Mouse (Mus musculus): ENCODE data around the gene Yy1. TPM values are rescaled to one million over a fixed set of nuclear protein-coding genes. Genes with fewer than 3 reads are reported as not detected.
A peak's percentile ranks its signal among the peaks of the same experiment; 100 is the strongest.

Gene Yy1
- polyA plus RNA-seq (2014; fragmentation: Nextera tagmentation; extraction: Ambion mirVana) = 17.6 and 18.7 TPM in 2 replicates

DNA sequence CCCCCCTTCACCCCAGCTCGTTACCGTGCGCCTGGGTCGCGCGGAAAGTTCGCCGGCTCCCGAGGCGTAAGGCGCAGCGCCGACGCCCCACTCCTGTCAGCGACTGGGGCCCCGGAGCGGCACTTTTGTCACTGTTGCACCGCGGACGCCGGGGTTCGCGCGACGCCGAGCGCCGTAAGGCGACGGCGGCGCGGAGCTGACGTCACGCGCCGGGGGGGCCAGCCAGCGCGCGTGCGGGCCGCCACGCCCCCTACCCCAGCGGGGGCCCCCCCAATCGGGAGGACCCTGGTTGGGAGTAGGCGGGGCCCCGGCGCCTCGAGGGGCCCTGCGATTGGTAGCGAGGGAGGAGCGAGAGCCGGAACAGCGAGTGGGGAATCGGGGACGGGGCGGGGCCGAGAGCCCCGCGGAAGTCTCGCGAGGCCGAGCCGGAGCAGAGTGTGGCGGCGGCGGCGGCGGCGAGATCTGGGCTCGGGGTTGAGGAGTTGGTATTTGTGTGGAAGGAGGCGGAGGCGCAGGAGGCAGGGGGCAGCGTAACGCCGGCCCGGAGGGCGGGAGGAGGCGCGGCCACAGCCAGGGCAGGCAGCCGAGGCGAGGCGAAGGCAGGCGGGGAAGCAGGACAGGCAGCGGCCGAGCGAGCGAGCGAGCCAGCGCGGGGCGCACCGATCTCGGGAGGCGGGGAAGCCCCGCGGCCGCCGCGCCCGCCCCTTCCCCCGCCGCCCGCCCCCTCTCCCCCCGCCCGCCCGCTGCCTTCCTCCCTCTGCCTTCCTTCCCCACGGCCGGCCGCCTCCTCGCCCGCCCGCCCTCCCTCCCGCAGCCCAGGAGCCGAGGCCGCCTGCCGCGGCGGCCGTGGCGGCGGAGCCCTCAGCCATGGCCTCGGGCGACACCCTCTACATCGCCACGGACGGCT lies at the start of gene Yy1:
Yy1 (plus strand) TSS at position 428 of the 907 bp plus-strand sequence.
- peak within 1 kb of the TSS; percentile 91 for H3K4me3 ChIP-seq (ENCODE audit: low read depth, low read length)
- peak within 1 kb of the TSS; percentile 59 for H3K4me2 ChIP-seq (ENCODE audit: low read depth)
- H3K27ac ChIP-seq (ENCODE audit: low read depth, low read length) = peak within 1 kb of the TSS; percentile 96
- no peaks in the 10 kb centered on the region for H3K27me3 ChIP-seq (ENCODE audit: control insufficient read depth, insufficient read depth, low read length)
- peak; percentile 99 for DNase-seq (ENCODE audit: low spot score)
- H3K9me3 ChIP-seq (ENCODE audit: control insufficient read depth, low read length) = no peaks in the 10 kb centered on the region
- H3K4me1 ChIP-seq (ENCODE audit: control insufficient read depth, insufficient read depth, low read length) = peaks cover 6% of the 10 kb centered on the region; the same call in 1 of the 2 replicates
- WGBS = under 1% methylated on average over 50 of the region's 127 CpGs
- ATAC-seq (ENCODE audit: insufficient read depth, low FRiP score, low TSS enrichment) = peak; percentile 94
- peak within 1 kb of the TSS; percentile 90 for H3K9ac ChIP-seq (ENCODE audit: low read length)
- H3K36me3 ChIP-seq (ENCODE audit: control insufficient read depth, insufficient read depth, low read length) = no peaks in the 10 kb centered on the region

DNA sequence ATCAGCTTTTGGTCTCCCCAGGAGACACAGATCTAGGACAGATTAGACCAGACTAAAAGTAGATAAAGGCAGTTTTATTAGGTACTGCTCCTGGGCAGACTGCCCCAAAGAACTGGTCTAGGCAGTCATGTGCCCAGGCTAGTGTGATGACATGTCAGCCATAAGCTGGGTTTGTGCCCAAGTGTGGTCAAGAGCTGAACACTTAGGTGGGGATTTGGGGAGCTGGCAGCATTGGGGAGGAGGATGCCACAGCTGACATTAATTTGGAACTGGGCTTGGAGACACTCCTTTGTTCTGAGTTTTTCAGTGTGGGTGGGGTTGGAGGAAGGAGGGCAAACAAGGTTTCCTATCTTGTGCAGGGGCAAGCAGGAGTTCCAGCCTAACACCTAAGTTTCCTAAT lies 46.8 kb upstream of the Yy1 start:
- Histone ChIP-seq H3K27me3 (ENCODE audit: control insufficient read depth, insufficient read depth, low read length) (no peaks in the 10 kb centered on the region), H3K9me3 (ENCODE audit: control insufficient read depth, low read length) (no peaks in the 10 kb centered on the region), H3K4me1 (ENCODE audit: control insufficient read depth, insufficient read depth, low read length) (no peaks in the 10 kb centered on the region), H3K9ac (ENCODE audit: low read length) (no peak overlapping the region), H3K36me3 (ENCODE audit: control insufficient read depth, insufficient read depth, low read length) (no peaks in the 10 kb centered on the region), H3K27ac (ENCODE audit: low read depth, low read length) (no peak overlapping the region), H3K4me3 (ENCODE audit: low read depth, low read length) (no peak overlapping the region), H3K4me2 (ENCODE audit: low read depth) (no peak overlapping the region)
- ATAC-seq (ENCODE audit: insufficient read depth, low FRiP score, low TSS enrichment) (no peak), DNase-seq (ENCODE audit: low spot score) (no peak)

DNA sequence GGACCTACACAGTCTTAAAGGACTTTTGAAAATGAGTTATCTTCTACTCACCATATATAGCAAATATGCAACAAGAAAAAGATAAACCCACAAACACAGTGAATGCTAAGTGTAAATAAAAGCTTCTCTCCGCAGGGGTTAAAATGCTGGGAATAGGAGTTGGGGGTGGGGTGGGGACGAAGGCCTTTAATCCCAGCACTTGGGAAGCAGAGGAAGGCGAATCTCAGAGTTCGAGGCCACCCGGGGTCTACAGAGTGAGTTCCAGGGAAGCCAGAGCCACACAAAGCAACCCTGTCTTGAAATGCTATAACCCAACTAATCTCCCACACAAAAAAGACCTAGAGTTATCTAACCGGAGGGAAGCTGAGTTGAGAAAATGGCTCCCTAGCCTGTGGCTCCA lies 43.8 kb upstream of the Yy1 start:
- ATAC-seq (ENCODE audit: insufficient read depth, low FRiP score, low TSS enrichment) (no peak), DNase-seq (ENCODE audit: low spot score) (no peak)
- no peak overlapping the region for H3K27ac ChIP-seq (ENCODE audit: low read depth, low read length)
- no peak overlapping the region for H3K4me3 ChIP-seq (ENCODE audit: low read depth, low read length)
- H3K4me1 ChIP-seq (ENCODE audit: control insufficient read depth, insufficient read depth, low read length) = no peaks in the 10 kb centered on the region
- no peak overlapping the region for H3K4me2 ChIP-seq (ENCODE audit: low read depth)
- no peak overlapping the region for H3K9ac ChIP-seq (ENCODE audit: low read length)
- no peaks in the 10 kb centered on the region for H3K36me3 ChIP-seq (ENCODE audit: control insufficient read depth, insufficient read depth, low read length)
- WGBS = 66% methylated on average over 6 of the region's 6 CpGs
- H3K27me3 ChIP-seq (ENCODE audit: control insufficient read depth, insufficient read depth, low read length) = no peaks in the 10 kb centered on the region
- no peaks in the 10 kb centered on the region for H3K9me3 ChIP-seq (ENCODE audit: control insufficient read depth, low read length)

- H3K27me3 ChIP-seq (ENCODE audit: control insufficient read depth, insufficient read depth, low read length) = no peaks in the 10 kb centered on the region
- H3K9ac ChIP-seq (ENCODE audit: low read length) = no peak overlapping the region
- H3K4me1 ChIP-seq (ENCODE audit: control insufficient read depth, insufficient read depth, low read length) = no peaks in the 10 kb centered on the region
- ATAC-seq (ENCODE audit: insufficient read depth, low FRiP score, low TSS enrichment) = no peak
- no peaks in the 10 kb centered on the region for H3K36me3 ChIP-seq (ENCODE audit: control insufficient read depth, insufficient read depth, low read length)
- H3K27ac ChIP-seq (ENCODE audit: low read depth, low read length) = no peak overlapping the region
- WGBS = 79% methylated on average over 9 of the region's 9 CpGs
- no peak overlapping the region for H3K4me2 ChIP-seq (ENCODE audit: low read depth)
- no peak overlapping the region for H3K4me3 ChIP-seq (ENCODE audit: low read depth, low read length)
- DNase-seq (ENCODE audit: low spot score) = no peak
- no peaks in the 10 kb centered on the region for H3K9me3 ChIP-seq (ENCODE audit: control insufficient read depth, low read length)
Observed at GRCm38 (mm10) chr12:108749454-108749853, 43.3 kb upstream of the Yy1 start.

- DNase-seq (ENCODE audit: low spot score) (no peak), ATAC-seq (ENCODE audit: insufficient read depth, low FRiP score, low TSS enrichment) (no peak)
- H3K4me3 ChIP-seq (ENCODE audit: low read depth, low read length) = no peak overlapping the region
- no peaks in the 10 kb centered on the region for H3K36me3 ChIP-seq (ENCODE audit: control insufficient read depth, insufficient read depth, low read length)
- H3K9me3 ChIP-seq (ENCODE audit: control insufficient read depth, low read length) = no peaks in the 10 kb centered on the region
- H3K4me2 ChIP-seq (ENCODE audit: low read depth) = no peak overlapping the region
- no peaks in the 10 kb centered on the region for H3K27me3 ChIP-seq (ENCODE audit: control insufficient read depth, insufficient read depth, low read length)
- no peaks in the 10 kb centered on the region for H3K4me1 ChIP-seq (ENCODE audit: control insufficient read depth, insufficient read depth, low read length)
- no peak overlapping the region for H3K27ac ChIP-seq (ENCODE audit: low read depth, low read length)
- 80% methylated on average over 3 of the region's 3 CpGs for WGBS
- no peak overlapping the region for H3K9ac ChIP-seq (ENCODE audit: low read length)
Observed at GRCm38 (mm10) chr12:108750226-108750625, 42.5 kb upstream of the Yy1 start.

DNA sequence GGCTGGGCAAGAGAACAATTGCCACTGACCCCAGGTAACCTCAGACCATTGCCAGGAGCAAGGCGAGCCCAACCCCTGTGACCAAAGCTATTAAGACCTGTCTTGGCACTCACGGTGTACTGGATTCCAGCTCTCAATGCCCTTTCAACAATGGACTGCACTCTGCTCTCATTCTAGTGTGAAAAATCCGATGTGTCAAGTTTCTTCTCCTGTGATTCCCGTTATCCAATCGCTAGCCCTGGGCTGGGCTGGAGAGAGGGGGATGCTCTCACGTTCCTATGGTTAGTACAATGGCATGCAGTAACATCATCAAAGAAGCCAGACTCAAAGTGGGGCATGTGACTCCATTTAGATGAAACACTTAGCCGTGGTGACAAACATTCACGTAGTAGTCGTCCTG lies 41.0 kb upstream of the Yy1 start:
- no peak for ATAC-seq (ENCODE audit: insufficient read depth, low FRiP score, low TSS enrichment)
- Histone ChIP-seq H3K27ac (ENCODE audit: low read depth, low read length) (no peak overlapping the region), H3K4me1 (ENCODE audit: control insufficient read depth, insufficient read depth, low read length) (no peaks in the 10 kb centered on the region), H3K27me3 (ENCODE audit: control insufficient read depth, insufficient read depth, low read length) (no peaks in the 10 kb centered on the region), H3K4me2 (ENCODE audit: low read depth) (no peak overlapping the region), H3K9me3 (ENCODE audit: control insufficient read depth, low read length) (no peaks in the 10 kb centered on the region), H3K4me3 (ENCODE audit: low read depth, low read length) (no peak overlapping the region), H3K9ac (ENCODE audit: low read length) (no peak overlapping the region), H3K36me3 (ENCODE audit: control insufficient read depth, insufficient read depth, low read length) (no peaks in the 10 kb centered on the region)
- WGBS = 60% methylated on average over 9 of the region's 9 CpGs
- DNase-seq (ENCODE audit: low spot score) = no peak

- Histone ChIP-seq H3K4me3 (ENCODE audit: low read depth, low read length) (no peak overlapping the region), H3K27ac (ENCODE audit: low read depth, low read length) (no peak overlapping the region), H3K4me1 (ENCODE audit: control insufficient read depth, insufficient read depth, low read length) (no peaks in the 10 kb centered on the region), H3K27me3 (ENCODE audit: control insufficient read depth, insufficient read depth, low read length) (no peaks in the 10 kb centered on the region), H3K9ac (ENCODE audit: low read length) (no peak overlapping the region), H3K36me3 (ENCODE audit: control insufficient read depth, insufficient read depth, low read length) (no peaks in the 10 kb centered on the region), H3K4me2 (ENCODE audit: low read depth) (no peak overlapping the region), H3K9me3 (ENCODE audit: control insufficient read depth, low read length) (no peaks in the 10 kb centered on the region)
- no peak for DNase-seq (ENCODE audit: low spot score)
- WGBS = 79% methylated on average over 21 of the region's 21 CpGs
- no peak for ATAC-seq (ENCODE audit: insufficient read depth, low FRiP score, low TSS enrichment)
Observed at GRCm38 (mm10) chr12:108755141-108755540, 37.6 kb upstream of the Yy1 start.

GRCm38 (mm10) chr12:108756611-108757010 lies 36.2 kb upstream of the Yy1 start:
- H3K27me3 ChIP-seq (ENCODE audit: control insufficient read depth, insufficient read depth, low read length) = no peaks in the 10 kb centered on the region
- H3K4me2 ChIP-seq (ENCODE audit: low read depth) = no peak overlapping the region
- H3K4me3 ChIP-seq (ENCODE audit: low read depth, low read length) = no peak overlapping the region
- DNase-seq (ENCODE audit: low spot score) = no peak
- no peak overlapping the region for H3K27ac ChIP-seq (ENCODE audit: low read depth, low read length)
- no peak overlapping the region for H3K9ac ChIP-seq (ENCODE audit: low read length)
- no peaks in the 10 kb centered on the region for H3K36me3 ChIP-seq (ENCODE audit: control insufficient read depth, insufficient read depth, low read length)
- H3K4me1 ChIP-seq (ENCODE audit: control insufficient read depth, insufficient read depth, low read length) = no peaks in the 10 kb centered on the region
- no peak for ATAC-seq (ENCODE audit: insufficient read depth, low FRiP score, low TSS enrichment)
- H3K9me3 ChIP-seq (ENCODE audit: control insufficient read depth, low read length) = no peaks in the 10 kb centered on the region
- 95% methylated on average over 10 of the region's 10 CpGs for WGBS

DNA sequence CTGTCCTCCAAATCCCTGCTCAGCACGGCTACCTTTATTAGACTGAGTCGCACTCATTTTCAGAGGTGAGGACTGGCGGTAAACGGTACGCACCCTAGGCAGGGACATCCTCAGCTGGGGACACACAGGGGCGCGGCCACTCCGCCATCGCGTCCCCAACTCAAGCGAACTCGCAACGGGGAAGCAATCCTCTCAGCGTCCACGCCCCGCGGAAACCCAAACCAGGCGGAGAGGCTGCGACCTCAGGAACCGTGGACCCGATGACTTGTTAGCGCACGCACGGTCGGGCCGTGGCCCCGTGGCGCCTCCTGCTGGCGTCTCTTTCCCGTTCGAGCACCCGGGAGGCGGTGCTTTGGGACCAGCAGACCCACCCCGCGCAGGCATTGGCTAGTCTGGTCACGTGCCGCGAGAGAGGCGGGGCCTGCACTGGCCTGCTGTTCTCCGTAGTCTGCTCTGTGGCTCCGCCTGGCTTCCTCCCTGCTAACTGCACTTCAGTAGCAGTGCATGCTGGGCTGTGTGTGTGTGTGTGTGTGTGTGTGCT lies 35.0 kb upstream of the Yy1 start:
- H3K9me3 ChIP-seq (ENCODE audit: control insufficient read depth, low read length) = no peaks in the 10 kb centered on the region
- ATAC-seq (ENCODE audit: insufficient read depth, low FRiP score, low TSS enrichment) (peak; percentile 97), DNase-seq (ENCODE audit: low spot score) (peak; percentile 98)
- H3K27ac ChIP-seq (ENCODE audit: low read depth, low read length) = no peak overlapping the region
- peak overlapping the region; percentile 61 for H3K9ac ChIP-seq (ENCODE audit: low read length)
- under 1% methylated on average over 41 of the region's 41 CpGs for WGBS
- no peaks in the 10 kb centered on the region for H3K4me1 ChIP-seq (ENCODE audit: control insufficient read depth, insufficient read depth, low read length)
- H3K27me3 ChIP-seq (ENCODE audit: control insufficient read depth, insufficient read depth, low read length) = no peaks in the 10 kb centered on the region
- no peaks in the 10 kb centered on the region for H3K36me3 ChIP-seq (ENCODE audit: control insufficient read depth, insufficient read depth, low read length)
- peak overlapping the region; percentile 59 for H3K4me3 ChIP-seq (ENCODE audit: low read depth, low read length)
- peak overlapping the region; percentile 82 for H3K4me2 ChIP-seq (ENCODE audit: low read depth)
